Mouse (Mus musculus) midbrain, postnatal 0 days (tissue): ENCODE measurements around the gene Ngly1. TPM values are rescaled to one million over a fixed set of nuclear protein-coding genes. Genes with fewer than 3 reads are reported as not detected.

Experiments used
- ATAC-seq: fragments of 200-750 bp; cut with Nextera tagmentation; 2 replicates; pipeline ENCODE4 v1.8.0; 2017; ENCODE audit warnings: moderate number of reproducible peaks, mild to moderate bottlenecking, moderate TSS enrichment, moderate library complexity; ENCODE audit not compliant: low FRiP score
- DNase-seq: peaks from one replicate; pipeline ENCODE4 v3.0.0-alpha.2; 2015; ENCODE audit warnings: low spot score
- H3K27ac ChIP-seq: fragments of 300-500 bp; sonication (generic); 2 replicates; pipeline ENCODE4 v1.5.1; 2014; ENCODE audit warnings: low read depth, mild to moderate bottlenecking, low read length, mixed read lengths
- H3K27me3 ChIP-seq: fragments of 300-500 bp; sonication (generic); 2 replicates; pipeline ENCODE4 v1.6.1; 2014; ENCODE audit warnings: low read length, control low read depth, mixed read lengths; ENCODE audit not compliant: insufficient read depth
- H3K36me3 ChIP-seq: fragments of 300-500 bp; sonication (generic); 2 replicates; pipeline ENCODE4 v1.6.1; 2014; ENCODE audit warnings: low read length, control low read depth, mixed read lengths; ENCODE audit not compliant: insufficient read depth
- H3K4me1 ChIP-seq: fragments of 300-500 bp; sonication (generic); 2 replicates; pipeline ENCODE4 v1.6.1; 2014; ENCODE audit warnings: mild to moderate bottlenecking, control low read depth, antibody characterized with exemption, low read length, mixed read lengths; ENCODE audit not compliant: insufficient read depth
- H3K4me2 ChIP-seq: fragments of 300-500 bp; sonication (generic); 2 replicates; pipeline ENCODE4 v1.6.1; 2014; ENCODE audit warnings: low read depth, mild to moderate bottlenecking, low read length, mixed read lengths; ENCODE audit not compliant: poor library complexity, severe bottlenecking
- H3K4me3 ChIP-seq: fragments of 300-500 bp; sonication (generic); 2 replicates; pipeline ENCODE4 v1.5.1; 2014; ENCODE audit warnings: low read depth, mild to moderate bottlenecking, low read length, moderate library complexity
- H3K9ac ChIP-seq: fragments of 300-500 bp; sonication (generic); replicated peaks from 2 replicates; pipeline ENCODE4 v1.6.1; 2014; ENCODE audit warnings: mild to moderate bottlenecking, low read length, moderate library complexity, mixed read lengths; ENCODE audit not compliant: poor library complexity, severe bottlenecking
- H3K9me3 ChIP-seq: fragments of 300-500 bp; sonication (generic); 2 replicates; pipeline ENCODE4 v1.6.1; 2016; ENCODE audit warnings: low read length, control low read depth
- CTCF ChIP-seq: IDR thresholded peaks from 2 replicates; pipeline ENCODE4 v1.5.1; 2016; ENCODE audit warnings: antibody characterized with exemption, mild to moderate bottlenecking
- WGBS: fragments of 180-500 bp; shearing (Covaris S2); extraction: QIAGEN DNeasy Blood & Tissue Kit; methylation state at CpG from one replicate; pipeline ENCODE4 v1.1.7; 2014; 5-methylcytosine and 5-hydroxymethylcytosine counted together
- polyA plus RNA-seq: library from polyadenylated mRNA; unstranded; fragments of >200 nt; fragmentation: Nextera tagmentation; extraction: Ambion mirVana; gene quantifications from 2 replicates; pipeline ENCODE4 v1.2.1, GENCODE M21; 2015
- total RNA-seq: library from RNA; depleted of rRNA; stranded (reverse); fragments of >200 nt; gene quantifications from 2 replicates; pipeline ENCODE4 v1.2.3, GENCODE M21; 2014

The Ngly1 gene
- total and polyA plus RNA-seq, 2 experiments from 2014 or later, result 16.4 to 23.8 TPM

- Histone ChIP-seq H3K9ac (no peak overlapping the region), H3K27ac (no peak overlapping the region), H3K4me2 (no peak overlapping the region), H3K27me3 (no peaks in the 10 kb centered on the region), H3K9me3 (no peaks in the 10 kb centered on the region), H3K4me3 (no peak overlapping the region), H3K36me3 (no peaks in the 10 kb centered on the region), H3K4me1 (no peaks in the 10 kb centered on the region)
- no peak for ATAC-seq
- whole genome bisulfite sequencing, result 54% methylated on average over 2 of the region's 2 CpGs
- peak; percentile 71 for DNase-seq
- peak; percentile 78 for TF ChIP-seq CTCF
These were observed 30.1 kb upstream of the Ngly1 start for GRCm38 (mm10) chr14:16219015-16219414.

GRCm38 (mm10) chr14:16229395-16229794 lies 19.7 kb upstream of the Ngly1 start:
- TF ChIP-seq CTCF, result no peak
- no peak overlapping the region for H3K4me2 ChIP-seq
- no peaks in the 10 kb centered on the region for H3K27me3 ChIP-seq
- DNase-seq, result peak; percentile 24
- no peaks in the 10 kb centered on the region for H3K4me1 ChIP-seq
- H3K27ac ChIP-seq, result no peak overlapping the region
- H3K9me3 ChIP-seq, result no peaks in the 10 kb centered on the region
- H3K9ac ChIP-seq, result no peak overlapping the region
- 75% methylated on average over 2 of the region's 2 CpGs for WGBS
- ATAC-seq, result no peak
- H3K4me3 ChIP-seq, result no peak overlapping the region
- no peaks in the 10 kb centered on the region for H3K36me3 ChIP-seq

GRCm38 (mm10) chr14:16230581-16230980 lies 18.5 kb upstream of the Ngly1 start:
- H3K36me3 ChIP-seq, result no peaks in the 10 kb centered on the region
- H3K9ac ChIP-seq, result no peak overlapping the region
- ATAC-seq (no peak), DNase-seq (no peak)
- H3K27ac ChIP-seq, result no peak overlapping the region
- no peak for TF ChIP-seq CTCF
- H3K27me3 ChIP-seq, result no peaks in the 10 kb centered on the region
- H3K4me3 ChIP-seq, result no peak overlapping the region
- H3K9me3 ChIP-seq, result no peaks in the 10 kb centered on the region
- no peaks in the 10 kb centered on the region for H3K4me1 ChIP-seq
- H3K4me2 ChIP-seq, result no peak overlapping the region

DNA sequence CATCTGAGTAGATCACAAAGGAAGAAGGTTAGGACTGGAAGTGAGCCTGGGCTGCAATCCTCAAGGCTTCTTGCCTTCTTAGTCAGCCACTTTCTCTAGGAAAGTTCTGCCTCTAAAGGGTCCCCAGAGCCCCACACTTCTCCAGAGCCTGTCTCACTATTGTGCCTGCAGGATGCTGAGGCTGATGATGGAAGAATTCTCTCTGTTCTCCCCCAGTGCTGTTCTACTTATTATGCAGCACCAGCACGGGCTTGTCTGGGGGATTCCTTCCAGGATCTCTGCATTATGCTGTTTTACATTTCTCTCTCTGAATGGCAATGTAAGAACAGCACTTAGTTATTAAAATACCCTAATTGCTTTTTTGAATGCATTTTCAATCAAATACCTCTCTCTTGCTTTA lies 15.6 kb upstream of the Ngly1 start:
- ATAC-seq (no peak), DNase-seq (no peak)
- no peak overlapping the region for H3K27ac ChIP-seq
- H3K4me1 ChIP-seq, result no peaks in the 10 kb centered on the region
- H3K36me3 ChIP-seq, result no peaks in the 10 kb centered on the region
- 27% methylated on average over 1 of the region's 1 CpGs for WGBS
- H3K4me2 ChIP-seq, result no peak overlapping the region
- H3K27me3 ChIP-seq, result no peaks in the 10 kb centered on the region
- TF ChIP-seq CTCF, result no peak
- H3K9ac ChIP-seq, result no peak overlapping the region
- no peak overlapping the region for H3K4me3 ChIP-seq
- no peaks in the 10 kb centered on the region for H3K9me3 ChIP-seq

- no peaks in the 10 kb centered on the region for H3K27me3 ChIP-seq
- H3K9ac ChIP-seq, result no peak overlapping the region
- H3K4me2 ChIP-seq, result no peak overlapping the region
- ATAC-seq, result no peak
- H3K27ac ChIP-seq, result no peak overlapping the region
- TF ChIP-seq CTCF, result no peak
- H3K4me3 ChIP-seq, result no peak overlapping the region
- H3K4me1 ChIP-seq, result no peaks in the 10 kb centered on the region
- no peaks in the 10 kb centered on the region for H3K36me3 ChIP-seq
- no peaks in the 10 kb centered on the region for H3K9me3 ChIP-seq
- no peak for DNase-seq
- 68% methylated on average over 3 of the region's 3 CpGs for WGBS
These were observed 12.6 kb upstream of the Ngly1 start for GRCm38 (mm10) chr14:16236466-16236865.

- Histone ChIP-seq H3K27ac (no peak overlapping the region), H3K4me1 (no peaks in the 10 kb centered on the region; the same call in 1 of the 2 replicates), H3K4me2 (peak overlapping the region; percentile 69), H3K9ac (0 out of 2 replicates have a peak overlapping the region, but pooled peaks have one; percentile 51), H3K36me3 (no peaks in the 10 kb centered on the region), H3K27me3 (no peaks in the 10 kb centered on the region), H3K9me3 (no peaks in the 10 kb centered on the region), H3K4me3 (peak overlapping the region; percentile 55; the same call in 1 of the 2 replicates)
- no peak; the same call in 1 of the 2 replicates for ATAC-seq
- 96% methylated on average over 10 of the region's 10 CpGs for WGBS
- TF ChIP-seq CTCF, result no peak
- DNase-seq, result no peak
These were observed 6.8 kb upstream of the Ngly1 start for GRCm38 (mm10) chr14:16242193-16242815.
